ENCODE assay signal across 9 mouse cellular contexts in the genomic region with DNA sequence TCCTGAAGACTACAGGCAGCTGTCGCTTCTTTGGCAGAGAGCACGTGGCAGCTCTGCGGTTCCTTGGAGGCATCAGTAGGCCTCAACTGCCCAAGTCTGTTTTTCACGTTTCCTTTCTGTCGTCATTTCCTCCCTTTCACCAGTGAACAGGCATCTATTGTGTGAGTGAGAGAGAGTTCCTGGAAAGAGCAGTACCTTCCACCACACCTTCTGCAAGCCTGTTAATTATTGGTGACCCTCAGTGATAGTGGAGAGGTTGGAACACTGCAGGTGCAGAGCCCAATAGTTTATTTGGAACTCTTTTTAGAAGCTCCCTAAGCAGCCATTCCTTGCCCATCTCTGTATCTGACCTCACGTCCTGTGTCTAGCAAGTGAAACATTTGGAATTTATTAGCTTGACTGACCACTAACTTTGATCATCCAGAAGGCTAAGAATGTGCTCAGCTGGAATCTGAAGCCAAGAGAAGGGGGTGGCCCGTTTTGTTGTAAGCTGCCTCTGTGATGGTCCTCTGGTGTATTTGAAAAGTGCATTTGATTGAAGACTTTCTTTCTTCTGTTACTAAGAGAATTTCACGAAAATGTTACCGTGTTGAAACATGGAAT. TPM values are rescaled to one million over a fixed set of nuclear protein-coding genes. Genes with fewer than 3 reads are reported as not detected.
DNase-seq lines count a peak whose midpoint lies in the region; ATAC-seq and TF ChIP-seq lines count a peak whose summit lies in the region.
"Had no signal": no experiment of that assay in that cellular context is flagged by ENCODE, and none has a peak within 500 bp of the region (broad histone marks: within the 10 kb centered on the region; RNA-seq: fewer than 3 reads in every experiment).

No protein-coding gene starts in this region.

- H3K4me3 ChIP-seq in lung, postnatal 0 days (ENCODE audit: low read depth, low read length) = no peak overlapping the region
- no peak overlapping the region for H3K4me3 ChIP-seq in embryonic facial prominence, embryonic 15.5 days (replicated peaks)
- H3K4me3 ChIP-seq in stomach, embryonic 15.5 days (replicated peaks) = no peak overlapping the region
- H3K4me3 ChIP-seq: left cerebral cortex, adult 2 months had no signal

- no peak overlapping the region for H3K9ac ChIP-seq in lung, postnatal 0 days (replicated peaks; ENCODE audit: low read depth)
- H3K9ac ChIP-seq in embryonic facial prominence, embryonic 15.5 days = no peak overlapping the region
- no peak overlapping the region for H3K9ac ChIP-seq in stomach, embryonic 15.5 days

- peak overlapping the region; percentile 38; the same call in 1 of the 2 replicates for H3K27ac ChIP-seq in lung, postnatal 0 days (ENCODE audit: low read length)
- H3K27ac ChIP-seq in embryonic facial prominence, embryonic 15.5 days (replicated peaks) = 0 out of 2 replicates have a peak overlapping the region, but pooled peaks have one; percentile 11
- H3K27ac ChIP-seq in stomach, embryonic 15.5 days = peak overlapping the region; percentile 72
- H3K27ac ChIP-seq: left cerebral cortex, adult 2 months had no signal

- H3K9me3 ChIP-seq in lung, postnatal 0 days (ENCODE audit: low read length) = no peaks in the 10 kb centered on the region
- no peaks in the 10 kb centered on the region for H3K9me3 ChIP-seq in embryonic facial prominence, embryonic 15.5 days (replicated peaks)
- H3K9me3 ChIP-seq in stomach, embryonic 15.5 days = no peaks in the 10 kb centered on the region

- ATAC-seq in lung, postnatal 0 days = 0 out of 2 replicates have a peak, but pooled peaks have one; percentile 14
- no peak for ATAC-seq in embryonic facial prominence, embryonic 15.5 days (ENCODE audit: insufficient number of reproducible peaks, low FRiP score, low TSS enrichment, low read depth)
- no peak for ATAC-seq in stomach, embryonic 15.5 days (ENCODE audit: insufficient read depth, low FRiP score, low read depth)

- no peak for TF ChIP-seq EP300 in lung, postnatal 0 days (IDR thresholded peaks at IDR 0.05)

- no peaks in the 10 kb centered on the region for H3K27me3 ChIP-seq in lung, postnatal 0 days (replicated peaks; ENCODE audit: insufficient read depth, low read length)
- H3K27me3 ChIP-seq in embryonic facial prominence, embryonic 15.5 days = no peaks in the 10 kb centered on the region
- no peaks in the 10 kb centered on the region for H3K27me3 ChIP-seq in stomach, embryonic 15.5 days (replicated peaks)

- H3K36me3 ChIP-seq in lung, postnatal 0 days (ENCODE audit: insufficient read depth, low read length) = no peaks in the 10 kb centered on the region
- H3K36me3 ChIP-seq in embryonic facial prominence, embryonic 15.5 days = no peaks in the 10 kb centered on the region
- H3K36me3 ChIP-seq in stomach, embryonic 15.5 days = peaks cover 3% of the 10 kb centered on the region; the same call in 1 of the 2 replicates

- TF ChIP-seq CTCF in lung, postnatal 0 days (IDR thresholded peaks at IDR 0.05) = no peak

- H3K4me2 ChIP-seq in lung, postnatal 0 days (replicated peaks; ENCODE audit: low read depth, low read length) = no peak overlapping the region
- no peak overlapping the region for H3K4me2 ChIP-seq in embryonic facial prominence, embryonic 15.5 days (replicated peaks)
- H3K4me2 ChIP-seq in stomach, embryonic 15.5 days = no peak overlapping the region

- H3K4me1 ChIP-seq in lung, postnatal 0 days (ENCODE audit: insufficient read depth, low read depth, low read length) = peaks cover 11% of the 10 kb centered on the region; the same call in 1 of the 2 replicates
- H3K4me1 ChIP-seq in embryonic facial prominence, embryonic 15.5 days = peaks cover 31% of the 10 kb centered on the region
- H3K4me1 ChIP-seq in stomach, embryonic 15.5 days = peaks cover 12% of the 10 kb centered on the region

- WGBS in lung, postnatal 0 days = 21% methylated on average over 9 of the region's 9 CpGs
- 40% methylated on average over 9 of the region's 9 CpGs for WGBS in embryonic facial prominence, embryonic 15.5 days
- WGBS in stomach, embryonic 15.5 days = 39% methylated on average over 9 of the region's 9 CpGs

- no peak for DNase-seq in lung, postnatal 0 days (ENCODE audit: low spot score)
- DNase-seq in lung, postnatal 36 days = no peak
- DNase-seq in ZHBTc4 (ENCODE audit: low read depth, low spot score) (peak; percentile 76), liver (no peak)
- DNase-seq in heart, adult 8-10 months (ENCODE audit: low spot score) = no peak
- DNase-seq: heart, postnatal 14 days had no signal

RNA-seq across cellular contexts. Expression of a gene that starts 21.1 kb away (rescaled TPM):
- polyA plus RNA-seq in lung, postnatal 0 days (2015; fragmentation: Nextera tagmentation; extraction: Ambion mirVana) = 37.1 and 43.8 TPM in 2 replicates
- 35.4 and 35.8 TPM in 2 replicates for polyA plus RNA-seq in embryonic facial prominence, embryonic 15.5 days (2015; fragmentation: Nextera tagmentation; extraction: Ambion mirVana)
- polyA plus RNA-seq in stomach, embryonic 15.5 days (2015; fragmentation: Nextera tagmentation; extraction: Ambion mirVana) = 39.3 and 42.5 TPM in 2 replicates
- 10 to 100 TPM in 3 of 4 experiments, 1 to 10 TPM in 1; 9.5 to 11.9 (median 10.7) TPM for total RNA-seq in heart, adult 8-10 months (2022)

RNA-seq across cellular contexts. Expression of a gene that starts 47.5 kb away (rescaled TPM):
- polyA plus RNA-seq in lung, postnatal 0 days (2015; fragmentation: Nextera tagmentation; extraction: Ambion mirVana) = 4.4 and 4.8 TPM in 2 replicates
- 6.0 and 7.7 TPM in 2 replicates for polyA plus RNA-seq in embryonic facial prominence, embryonic 15.5 days (2015; fragmentation: Nextera tagmentation; extraction: Ambion mirVana)
- polyA plus RNA-seq in stomach, embryonic 15.5 days (2015; fragmentation: Nextera tagmentation; extraction: Ambion mirVana) = 7.8 and 8.2 TPM in 2 replicates
- total RNA-seq in heart, adult 8-10 months (2022) = 10 to 100 TPM; 15.4 to 19.3 (median 17.6) TPM

Comparison
In these comparisons a context has a peak if more than half of its experiments do, and no peak if none do; other contexts are left out.
1. H3K27ac ChIP-seq: peak in every context shown above with its lines; median percentile 72 in stomach, embryonic 15.5 days; 38 in lung, postnatal 0 days; 11 in embryonic facial prominence, embryonic 15.5 days.